Mouse (Mus musculus): Measurements from ENCODE around the gene Mrc2. TPM values are rescaled to one million over a fixed set of nuclear protein-coding genes. Genes with fewer than 3 reads are reported as not detected.

Mrc2 gene
- polyA plus RNA-seq, 1 experiment from 2014 or later, result 31.0 TPM

- Histone ChIP-seq H3K27me3 (ENCODE audit: control insufficient read depth, insufficient read depth, low read depth, low read length) (no peaks in the 10 kb centered on the region), H3K9me3 (ENCODE audit: control insufficient read depth, low read length) (no peaks in the 10 kb centered on the region), H3K4me2 (ENCODE audit: low read depth, low read length) (no peak overlapping the region), H3K4me1 (replicated peaks; ENCODE audit: control insufficient read depth, insufficient read depth, low read length) (peaks cover 63% of the 10 kb centered on the region), H3K36me3 (ENCODE audit: control insufficient read depth, insufficient read depth, low read length) (no peaks in the 10 kb centered on the region), H3K27ac (ENCODE audit: low read length) (peak overlapping the region; percentile 80), H3K4me3 (ENCODE audit: low read length) (no peak overlapping the region), H3K9ac (ENCODE audit: low read length) (0 out of 2 replicates have a peak overlapping the region, but pooled peaks have one; percentile 3)
- no peak for ATAC-seq (ENCODE audit: low read depth)
- 42% methylated on average over 8 of the region's 8 CpGs for WGBS
Measured at GRCm38 (mm10) chr11:105313633-105314014, 21.2 kb downstream of the Mrc2 start.

GRCm38 (mm10) chr11:105315296-105315695 lies 22.9 kb downstream of the Mrc2 start:
- H3K27ac ChIP-seq (ENCODE audit: low read length), result 0 out of 2 replicates have a peak overlapping the region, but pooled peaks have one; percentile 40

GRCm38 (mm10) chr11:105316121-105316520 lies 23.7 kb downstream of the Mrc2 start:
- WGBS, result 96% methylated on average over 4 of the region's 4 CpGs
- Histone ChIP-seq H3K4me3 (ENCODE audit: low read length) (no peak overlapping the region), H3K27me3 (ENCODE audit: control insufficient read depth, insufficient read depth, low read depth, low read length) (no peaks in the 10 kb centered on the region), H3K4me1 (replicated peaks; ENCODE audit: control insufficient read depth, insufficient read depth, low read length) (peaks cover 46% of the 10 kb centered on the region), H3K9ac (ENCODE audit: low read length) (no peak overlapping the region), H3K27ac (ENCODE audit: low read length) (no peak overlapping the region), H3K4me2 (ENCODE audit: low read depth, low read length) (no peak overlapping the region), H3K9me3 (ENCODE audit: control insufficient read depth, low read length) (no peaks in the 10 kb centered on the region), H3K36me3 (ENCODE audit: control insufficient read depth, insufficient read depth, low read length) (peaks cover 4% of the 10 kb centered on the region; the same call in 1 of the 2 replicates)
- ATAC-seq (ENCODE audit: low read depth), result no peak

More at GRCm38 (mm10) chr11:105315296-105315695, 22.9 kb downstream of the Mrc2 start:
- Histone ChIP-seq H3K9me3 (ENCODE audit: control insufficient read depth, low read length) (no peaks in the 10 kb centered on the region), H3K36me3 (ENCODE audit: control insufficient read depth, insufficient read depth, low read length) (peaks cover 4% of the 10 kb centered on the region; the same call in 1 of the 2 replicates), H3K9ac (ENCODE audit: low read length) (no peak overlapping the region), H3K4me2 (ENCODE audit: low read depth, low read length) (no peak overlapping the region), H3K4me1 (replicated peaks; ENCODE audit: control insufficient read depth, insufficient read depth, low read length) (peaks cover 52% of the 10 kb centered on the region), H3K27me3 (ENCODE audit: control insufficient read depth, insufficient read depth, low read depth, low read length) (no peaks in the 10 kb centered on the region), H3K4me3 (ENCODE audit: low read length) (no peak overlapping the region)
- no peak for ATAC-seq (ENCODE audit: low read depth)
- WGBS, result 73% methylated on average over 8 of the region's 8 CpGs

GRCm38 (mm10) chr11:105317769-105318168 lies 25.3 kb downstream of the Mrc2 start:
- Histone ChIP-seq H3K4me3 (ENCODE audit: low read length) (no peak overlapping the region), H3K36me3 (ENCODE audit: control insufficient read depth, insufficient read depth, low read length) (peaks cover 4% of the 10 kb centered on the region; the same call in 1 of the 2 replicates), H3K27me3 (ENCODE audit: control insufficient read depth, insufficient read depth, low read depth, low read length) (no peaks in the 10 kb centered on the region), H3K9ac (ENCODE audit: low read length) (no peak overlapping the region), H3K9me3 (ENCODE audit: control insufficient read depth, low read length) (no peaks in the 10 kb centered on the region), H3K4me1 (replicated peaks; ENCODE audit: control insufficient read depth, insufficient read depth, low read length) (peaks cover 29% of the 10 kb centered on the region), H3K4me2 (ENCODE audit: low read depth, low read length) (no peak overlapping the region), H3K27ac (ENCODE audit: low read length) (no peak overlapping the region)
- 90% methylated on average over 6 of the region's 6 CpGs for WGBS
- ATAC-seq (ENCODE audit: low read depth), result no peak

- Histone ChIP-seq H3K27me3 (ENCODE audit: control insufficient read depth, insufficient read depth, low read depth, low read length) (no peaks in the 10 kb centered on the region), H3K9ac (ENCODE audit: low read length) (no peak overlapping the region), H3K4me1 (replicated peaks; ENCODE audit: control insufficient read depth, insufficient read depth, low read length) (peaks cover 6% of the 10 kb centered on the region; the same call in 1 of the 2 replicates), H3K36me3 (ENCODE audit: control insufficient read depth, insufficient read depth, low read length) (peaks cover 12% of the 10 kb centered on the region), H3K27ac (ENCODE audit: low read length) (no peak overlapping the region), H3K4me2 (ENCODE audit: low read depth, low read length) (no peak overlapping the region), H3K9me3 (ENCODE audit: control insufficient read depth, low read length) (no peaks in the 10 kb centered on the region), H3K4me3 (ENCODE audit: low read length) (no peak overlapping the region)
- WGBS, result 62% methylated on average over 2 of the region's 2 CpGs
- ATAC-seq (ENCODE audit: low read depth), result no peak
Measured at GRCm38 (mm10) chr11:105321090-105321489, 28.6 kb downstream of the Mrc2 start.

GRCm38 (mm10) chr11:105323530-105323929 lies 31.1 kb downstream of the Mrc2 start:
- Histone ChIP-seq H3K4me1 (replicated peaks; ENCODE audit: control insufficient read depth, insufficient read depth, low read length) (peaks cover 6% of the 10 kb centered on the region; the same call in 1 of the 2 replicates), H3K9ac (ENCODE audit: low read length) (no peak overlapping the region), H3K9me3 (ENCODE audit: control insufficient read depth, low read length) (no peaks in the 10 kb centered on the region), H3K27me3 (ENCODE audit: control insufficient read depth, insufficient read depth, low read depth, low read length) (no peaks in the 10 kb centered on the region), H3K36me3 (ENCODE audit: control insufficient read depth, insufficient read depth, low read length) (peaks cover 13% of the 10 kb centered on the region), H3K27ac (ENCODE audit: low read length) (peak overlapping the region; percentile 45), H3K4me3 (ENCODE audit: low read length) (no peak overlapping the region), H3K4me2 (ENCODE audit: low read depth, low read length) (no peak overlapping the region)
- WGBS, result 46% methylated on average over 5 of the region's 5 CpGs
- ATAC-seq (ENCODE audit: low read depth), result peak; percentile 60

- H3K36me3 ChIP-seq (ENCODE audit: control insufficient read depth, insufficient read depth, low read length), result peaks cover 13% of the 10 kb centered on the region
- no peak overlapping the region for H3K4me2 ChIP-seq (ENCODE audit: low read depth, low read length)
- H3K4me1 ChIP-seq (replicated peaks; ENCODE audit: control insufficient read depth, insufficient read depth, low read length), result peaks cover 12% of the 10 kb centered on the region
- no peaks in the 10 kb centered on the region for H3K9me3 ChIP-seq (ENCODE audit: control insufficient read depth, low read length)
- no peak overlapping the region for H3K9ac ChIP-seq (ENCODE audit: low read length)
- no peak for ATAC-seq (ENCODE audit: low read depth)
- H3K4me3 ChIP-seq (ENCODE audit: low read length), result no peak overlapping the region
- no peak overlapping the region for H3K27ac ChIP-seq (ENCODE audit: low read length)
- 85% methylated on average over 3 of the region's 3 CpGs for WGBS
- H3K27me3 ChIP-seq (ENCODE audit: control insufficient read depth, insufficient read depth, low read depth, low read length), result no peaks in the 10 kb centered on the region
Measured at GRCm38 (mm10) chr11:105327101-105327500, 34.7 kb downstream of the Mrc2 start.

- Histone ChIP-seq H3K27me3 (ENCODE audit: control insufficient read depth, insufficient read depth, low read depth, low read length) (no peaks in the 10 kb centered on the region), H3K9ac (ENCODE audit: low read length) (no peak overlapping the region), H3K4me2 (ENCODE audit: low read depth, low read length) (no peak overlapping the region), H3K36me3 (ENCODE audit: control insufficient read depth, insufficient read depth, low read length) (peaks cover 13% of the 10 kb centered on the region), H3K4me1 (replicated peaks; ENCODE audit: control insufficient read depth, insufficient read depth, low read length) (peaks cover 21% of the 10 kb centered on the region), H3K27ac (ENCODE audit: low read length) (no peak overlapping the region), H3K9me3 (ENCODE audit: control insufficient read depth, low read length) (no peaks in the 10 kb centered on the region), H3K4me3 (ENCODE audit: low read length) (no peak overlapping the region)
- 52% methylated on average over 9 of the region's 9 CpGs for WGBS
- ATAC-seq (ENCODE audit: low read depth), result no peak
Measured at GRCm38 (mm10) chr11:105329962-105330361, 37.5 kb downstream of the Mrc2 start.

- H3K9ac ChIP-seq (ENCODE audit: low read length), result no peak overlapping the region
- no peak for ATAC-seq (ENCODE audit: low read depth)
- WGBS, result 82% methylated on average over 3 of the region's 3 CpGs
- no peak overlapping the region for H3K4me2 ChIP-seq (ENCODE audit: low read depth, low read length)
- H3K36me3 ChIP-seq (ENCODE audit: control insufficient read depth, insufficient read depth, low read length), result peaks cover 6% of the 10 kb centered on the region
- peaks cover 21% of the 10 kb centered on the region for H3K4me1 ChIP-seq (replicated peaks; ENCODE audit: control insufficient read depth, insufficient read depth, low read length)
- no peak overlapping the region for H3K4me3 ChIP-seq (ENCODE audit: low read length)
- no peaks in the 10 kb centered on the region for H3K9me3 ChIP-seq (ENCODE audit: control insufficient read depth, low read length)
- no peak overlapping the region for H3K27ac ChIP-seq (ENCODE audit: low read length)
- no peaks in the 10 kb centered on the region for H3K27me3 ChIP-seq (ENCODE audit: control insufficient read depth, insufficient read depth, low read depth, low read length)
Measured at GRCm38 (mm10) chr11:105331129-105331528, 38.7 kb downstream of the Mrc2 start.

- 0 out of 2 replicates have a peak, but pooled peaks have one; percentile 16 for ATAC-seq (ENCODE audit: low read depth)
- Histone ChIP-seq H3K9me3 (ENCODE audit: control insufficient read depth, low read length) (no peaks in the 10 kb centered on the region), H3K4me2 (ENCODE audit: low read depth, low read length) (no peak overlapping the region), H3K9ac (ENCODE audit: low read length) (no peak overlapping the region), H3K27ac (ENCODE audit: low read length) (no peak overlapping the region), H3K4me1 (replicated peaks; ENCODE audit: control insufficient read depth, insufficient read depth, low read length) (peaks cover 21% of the 10 kb centered on the region), H3K4me3 (ENCODE audit: low read length) (no peak overlapping the region), H3K36me3 (ENCODE audit: control insufficient read depth, insufficient read depth, low read length) (peaks cover 8% of the 10 kb centered on the region), H3K27me3 (ENCODE audit: control insufficient read depth, insufficient read depth, low read depth, low read length) (no peaks in the 10 kb centered on the region)
- WGBS, result 24% methylated on average over 10 of the region's 10 CpGs
Measured at GRCm38 (mm10) chr11:105331732-105332131, 39.3 kb downstream of the Mrc2 start.

Data from lung, embryonic 16.5 days (tissue).